8 mouse cellular contexts compared by ENCODE assay signal in genomic region chr5:137338663-137339289, GRCm38 (mm10). TPM values are rescaled to one million over a fixed set of nuclear protein-coding genes. Genes with fewer than 3 reads are reported as not detected.
DNase-seq lines count a peak whose midpoint lies in the region; ATAC-seq and TF ChIP-seq lines count a peak whose summit lies in the region.

No protein-coding gene starts in this region.

- H3K4me3 ChIP-seq in G1E (ENCODE audit: low read depth, low read length): peak overlapping the region; percentile 47; the same call in 1 of the 2 replicates
- H3K4me3 ChIP-seq in forebrain, embryonic 13.5 days: peak overlapping the region; percentile 43
- peak overlapping the region; percentile 43 for H3K4me3 ChIP-seq in limb, embryonic 14.5 days (replicated peaks; ENCODE audit: low read length)
- peak overlapping the region; percentile 36 for H3K4me3 ChIP-seq in midbrain, postnatal 0 days (ENCODE audit: low read depth, low read length)

- H3K4me2 ChIP-seq in forebrain, embryonic 13.5 days: peak overlapping the region; percentile 76
- peak overlapping the region; percentile 91 for H3K4me2 ChIP-seq in limb, embryonic 14.5 days (replicated peaks; ENCODE audit: low read depth, low read length, severe bottlenecking)
- peak overlapping the region; percentile 81 for H3K4me2 ChIP-seq in midbrain, postnatal 0 days (ENCODE audit: low read depth, low read length, poor library complexity, severe bottlenecking)

- ATAC-seq in G1E (ENCODE audit: extremely low read depth, insufficient number of reproducible peaks, low FRiP score, poor library complexity, severe bottlenecking): no peak
- peak; percentile 26; the same call in 1 of the 2 replicates for ATAC-seq in forebrain, embryonic 13.5 days
- peak; percentile 27 for ATAC-seq in limb, embryonic 14.5 days (ENCODE audit: low FRiP score, low read depth)
- 0 out of 2 replicates have a peak, but pooled peaks have one; percentile 6 for ATAC-seq in midbrain, postnatal 0 days (ENCODE audit: low FRiP score)
- ATAC-seq in megakaryocyte progenitor cell, adult 5-6 weeks (replicated peaks; ENCODE audit: poor library complexity): no peak

- 2% methylated on average over 11 of the region's 11 CpGs for WGBS in forebrain, embryonic 13.5 days
- WGBS in limb, embryonic 14.5 days: 4% methylated on average over 11 of the region's 11 CpGs
- under 1% methylated on average over 11 of the region's 11 CpGs for WGBS in midbrain, postnatal 0 days

- DNase-seq in 3T3-L1 (ENCODE audit: low read depth, low spot score) (peak; percentile 85), G1E (ENCODE audit: low spot score) (no peak)
- DNase-seq in heart, postnatal 4 days: peak; percentile 72
- peak; percentile 68 for DNase-seq in limb, embryonic 14.5 days (ENCODE audit: low spot score)
- peak; percentile 70 for DNase-seq in midbrain, postnatal 0 days (ENCODE audit: low spot score)
- DNase-seq in ovary, postnatal 10 days (ENCODE audit: low spot score): no peak

- TF ChIP-seq CTCF in G1E (IDR thresholded peaks at IDR 0.05; ENCODE audit: low read depth, low read length): no peak
- TF ChIP-seq CTCF in midbrain, postnatal 0 days (IDR thresholded peaks at IDR 0.05): no peak

- H3K4me1 ChIP-seq in G1E (ENCODE audit: insufficient read depth, low read depth, low read length): peaks cover 27% of the 10 kb centered on the region
- peaks cover 15% of the 10 kb centered on the region for H3K4me1 ChIP-seq in forebrain, embryonic 13.5 days
- H3K4me1 ChIP-seq in limb, embryonic 14.5 days (ENCODE audit: control insufficient read depth, insufficient read depth, low read length): peaks cover 16% of the 10 kb centered on the region
- H3K4me1 ChIP-seq in midbrain, postnatal 0 days (ENCODE audit: insufficient read depth, low read length): peaks cover 2% of the 10 kb centered on the region; the same call in 1 of the 2 replicates

- no peak for TF ChIP-seq POLR2A in limb, embryonic 14.5 days (IDR thresholded peaks at IDR 0.05; ENCODE audit: borderline replicate concordance, extremely low read depth, insufficient read depth, insufficient read length)

- H3K9me3 ChIP-seq in G1E (replicated peaks): no peaks in the 10 kb centered on the region
- no peaks in the 10 kb centered on the region for H3K9me3 ChIP-seq in forebrain, embryonic 13.5 days (replicated peaks)
- no peaks in the 10 kb centered on the region for H3K9me3 ChIP-seq in limb, embryonic 14.5 days (ENCODE audit: control insufficient read depth, low read length)
- no peaks in the 10 kb centered on the region for H3K9me3 ChIP-seq in midbrain, postnatal 0 days (ENCODE audit: low read length)

- H3K36me3 ChIP-seq in G1E (replicated peaks): no peaks in the 10 kb centered on the region
- no peaks in the 10 kb centered on the region for H3K36me3 ChIP-seq in forebrain, embryonic 13.5 days (ENCODE audit: poor library complexity, severe bottlenecking)
- H3K36me3 ChIP-seq in limb, embryonic 14.5 days (ENCODE audit: control insufficient read depth, insufficient read depth, low read length): no peaks in the 10 kb centered on the region
- no peaks in the 10 kb centered on the region for H3K36me3 ChIP-seq in midbrain, postnatal 0 days (ENCODE audit: insufficient read depth, low read length)

- peak overlapping the region; percentile 73 for H3K27ac ChIP-seq in forebrain, embryonic 13.5 days
- peak overlapping the region; percentile 78 for H3K27ac ChIP-seq in limb, embryonic 14.5 days (replicated peaks; ENCODE audit: low read depth, low read length)
- peak overlapping the region; percentile 71 for H3K27ac ChIP-seq in midbrain, postnatal 0 days (ENCODE audit: low read depth, low read length)

- H3K9ac ChIP-seq in forebrain, embryonic 13.5 days: peak overlapping the region; percentile 63
- H3K9ac ChIP-seq in limb, embryonic 14.5 days (ENCODE audit: low read depth, low read length, severe bottlenecking): peak overlapping the region; percentile 67
- peak overlapping the region; percentile 64 for H3K9ac ChIP-seq in midbrain, postnatal 0 days (replicated peaks; ENCODE audit: low read length, poor library complexity, severe bottlenecking)

- peaks cover 45% of the 10 kb centered on the region for H3K27me3 ChIP-seq in G1E (ENCODE audit: insufficient read depth, low read length)
- H3K27me3 ChIP-seq in forebrain, embryonic 13.5 days: no peaks in the 10 kb centered on the region
- no peaks in the 10 kb centered on the region for H3K27me3 ChIP-seq in limb, embryonic 14.5 days (ENCODE audit: control insufficient read depth, insufficient read depth, low read length)
- no peaks in the 10 kb centered on the region for H3K27me3 ChIP-seq in midbrain, postnatal 0 days (ENCODE audit: insufficient read depth, low read length)

RNA-seq across cellular contexts. Expression of gene Slc12a9, which starts 5.4 kb away (rescaled TPM):
- total RNA-seq in G1E (2014; fragmentation: Nextera tagmentation) (5.9 and 8.1 TPM in 2 replicates), G1E (2017) (2.3 and 3.1 TPM in 2 replicates)
- polyA plus RNA-seq in G1E (2012): 4.1 and 5.3 TPM in 2 replicates
- polyA plus RNA-seq in forebrain, embryonic 13.5 days (2015; fragmentation: Nextera tagmentation; extraction: Ambion mirVana): 14.4 and 16.9 TPM in 2 replicates
- 1 to 10 TPM; 5.0 to 5.5 TPM for total RNA-seq in heart, postnatal 4 days (2021)
- polyA plus RNA-seq in limb, embryonic 14.5 days (2012; rRNA removed): 20.2 and 26.1 TPM in 2 replicates
- 8.0 and 11.9 TPM in 2 replicates for polyA plus RNA-seq in limb, embryonic 14.5 days (2014; fragmentation: Nextera tagmentation; extraction: Ambion mirVana)
- total RNA-seq in midbrain, postnatal 0 days (2014; rRNA removed): 28.9 and 30.4 TPM in 2 replicates
- 27.0 and 27.8 TPM in 2 replicates for polyA plus RNA-seq in midbrain, postnatal 0 days (2015; fragmentation: Nextera tagmentation; extraction: Ambion mirVana)
- 2.4 and 4.4 TPM in 2 replicates for total RNA-seq in megakaryocyte progenitor cell, adult 5-6 weeks (2015)
- 5.3 and 5.7 TPM in 2 replicates for total RNA-seq in megakaryocyte progenitor cell, adult 5-6 weeks (2017)

RNA-seq across cellular contexts. Expression of gene Ephb4, which starts 11.1 kb away (rescaled TPM):
- total RNA-seq in G1E (2014; fragmentation: Nextera tagmentation) (not detected in 2 replicates), G1E (2017) (under 0.01 and 0.05 TPM in 2 replicates)
- polyA plus RNA-seq in G1E (2012): 0.07 TPM in 2 replicates
- 8.6 and 10.1 TPM in 2 replicates for polyA plus RNA-seq in forebrain, embryonic 13.5 days (2015; fragmentation: Nextera tagmentation; extraction: Ambion mirVana)
- total RNA-seq in heart, postnatal 4 days (2021): 100 to 1,000 TPM; 102 to 108 TPM
- 102 and 125 TPM in 2 replicates for polyA plus RNA-seq in limb, embryonic 14.5 days (2012; rRNA removed)
- polyA plus RNA-seq in limb, embryonic 14.5 days (2014; fragmentation: Nextera tagmentation; extraction: Ambion mirVana): 78.1 and 92.1 TPM in 2 replicates
- 14.0 and 16.0 TPM in 2 replicates for total RNA-seq in midbrain, postnatal 0 days (2014; rRNA removed)
- 4.7 and 4.9 TPM in 2 replicates for polyA plus RNA-seq in midbrain, postnatal 0 days (2015; fragmentation: Nextera tagmentation; extraction: Ambion mirVana)
- total RNA-seq in megakaryocyte progenitor cell, adult 5-6 weeks (2015): 0.05 and 0.10 TPM in 2 replicates
- 0.27 TPM in 1 of 2 replicates, not detected in the other for total RNA-seq in megakaryocyte progenitor cell, adult 5-6 weeks (2017)

RNA-seq across cellular contexts. Expression of gene Trip6, which starts 24.6 kb away (rescaled TPM):
- total RNA-seq in G1E (2014; fragmentation: Nextera tagmentation): 21.7 and 25.5 TPM in 2 replicates
- 4.6 and 8.8 TPM in 2 replicates for total RNA-seq in G1E (2017)
- 57.8 and 77.7 TPM in 2 replicates for polyA plus RNA-seq in G1E (2012)
- polyA plus RNA-seq in forebrain, embryonic 13.5 days (2015; fragmentation: Nextera tagmentation; extraction: Ambion mirVana): 30.8 and 35.3 TPM in 2 replicates
- 10 to 100 TPM; 32.5 to 36.0 TPM for total RNA-seq in heart, postnatal 4 days (2021)
- polyA plus RNA-seq in limb, embryonic 14.5 days (2012; rRNA removed): 131 and 155 TPM in 2 replicates
- 91.0 and 105 TPM in 2 replicates for polyA plus RNA-seq in limb, embryonic 14.5 days (2014; fragmentation: Nextera tagmentation; extraction: Ambion mirVana)
- 11.6 and 17.5 TPM in 2 replicates for total RNA-seq in midbrain, postnatal 0 days (2014; rRNA removed)
- 10.3 and 10.9 TPM in 2 replicates for polyA plus RNA-seq in midbrain, postnatal 0 days (2015; fragmentation: Nextera tagmentation; extraction: Ambion mirVana)
- total RNA-seq in megakaryocyte progenitor cell, adult 5-6 weeks (2015): 4.0 and 6.7 TPM in 2 replicates
- 7.1 and 7.5 TPM in 2 replicates for total RNA-seq in megakaryocyte progenitor cell, adult 5-6 weeks (2017)

RNA-seq across cellular contexts. Expression of gene Srrt, which starts 31.3 kb away (rescaled TPM):
- total RNA-seq in G1E (2014; fragmentation: Nextera tagmentation) (167 and 243 TPM in 2 replicates), G1E (2017) (185 and 189 TPM in 2 replicates)
- polyA plus RNA-seq in G1E (2012): 329 and 331 TPM in 2 replicates
- 145 and 150 TPM in 2 replicates for polyA plus RNA-seq in forebrain, embryonic 13.5 days (2015; fragmentation: Nextera tagmentation; extraction: Ambion mirVana)
- 100 to 1,000 TPM; 108 to 119 TPM for total RNA-seq in heart, postnatal 4 days (2021)
- polyA plus RNA-seq in limb, embryonic 14.5 days (2012; rRNA removed): 263 and 300 TPM in 2 replicates
- polyA plus RNA-seq in limb, embryonic 14.5 days (2014; fragmentation: Nextera tagmentation; extraction: Ambion mirVana): 104 and 109 TPM in 2 replicates
- 112 and 114 TPM in 2 replicates for total RNA-seq in midbrain, postnatal 0 days (2014; rRNA removed)
- 53.4 and 56.4 TPM in 2 replicates for polyA plus RNA-seq in midbrain, postnatal 0 days (2015; fragmentation: Nextera tagmentation; extraction: Ambion mirVana)
- total RNA-seq in megakaryocyte progenitor cell, adult 5-6 weeks (2015): 133 and 143 TPM in 2 replicates
- 241 and 321 TPM in 2 replicates for total RNA-seq in megakaryocyte progenitor cell, adult 5-6 weeks (2017)

RNA-seq across cellular contexts. Expression of gene Ufsp1, which starts 44.3 kb away (rescaled TPM):
- 17.9 and 24.7 TPM in 2 replicates for total RNA-seq in G1E (2014; fragmentation: Nextera tagmentation)
- total RNA-seq in G1E (2017): 11.7 and 13.8 TPM in 2 replicates
- polyA plus RNA-seq in G1E (2012): 29.7 and 29.9 TPM in 2 replicates
- 7.1 and 7.2 TPM in 2 replicates for polyA plus RNA-seq in forebrain, embryonic 13.5 days (2015; fragmentation: Nextera tagmentation; extraction: Ambion mirVana)
- 1 to 10 TPM; 7.5 to 8.0 TPM for total RNA-seq in heart, postnatal 4 days (2021)
- polyA plus RNA-seq in limb, embryonic 14.5 days (2012; rRNA removed): 10.4 and 10.5 TPM in 2 replicates
- polyA plus RNA-seq in limb, embryonic 14.5 days (2014; fragmentation: Nextera tagmentation; extraction: Ambion mirVana): 9.8 and 10.2 TPM in 2 replicates
- 24.5 and 29.3 TPM in 2 replicates for total RNA-seq in midbrain, postnatal 0 days (2014; rRNA removed)
- polyA plus RNA-seq in midbrain, postnatal 0 days (2015; fragmentation: Nextera tagmentation; extraction: Ambion mirVana): 35.0 and 41.2 TPM in 2 replicates
- total RNA-seq in megakaryocyte progenitor cell, adult 5-6 weeks (2015): 0.61 and 2.9 TPM in 2 replicates
- 1.3 and 3.8 TPM in 2 replicates for total RNA-seq in megakaryocyte progenitor cell, adult 5-6 weeks (2017)

Comparison
In these comparisons a context has a peak if more than half of its experiments do, and no peak if none do; other contexts are left out.
1. DNase-seq: peak in 3T3-L1 (single experiment), heart, postnatal 4 days (single experiment), limb, embryonic 14.5 days (single experiment) and midbrain, postnatal 0 days (single experiment); none in G1E (single experiment) and ovary, postnatal 10 days (single experiment).
2. ATAC-seq: peak in forebrain, embryonic 13.5 days (single experiment), limb, embryonic 14.5 days (single experiment) and midbrain, postnatal 0 days (single experiment); none in G1E (single experiment) and megakaryocyte progenitor cell, adult 5-6 weeks (single experiment).
3. RNA of gene Ephb4, which starts 11.1 kb away (total RNA-seq): 102 to 108 TPM in heart, postnatal 4 days and 14.0 to 16.0 TPM in midbrain, postnatal 0 days; under 0.01 to 0.05 TPM in G1E and 0.05 to 0.27 TPM in megakaryocyte progenitor cell, adult 5-6 weeks; every median in the first group is over 10 times any median in the second.
4. Peak in every context shown above with its lines, with median percentiles within 50 percentile points of each other: H3K4me3 ChIP-seq, H3K27ac ChIP-seq, H3K4me2 ChIP-seq and H3K9ac ChIP-seq.